Mouse (Mus musculus): ENCODE measurements at regions not wholly inside any gene's neighbourhood (a gene's known extent, or its start where the extent isn't known, plus 50 kb on each side); places are given as distances from the start of the nearest gene placed in this dataset.

DNA sequence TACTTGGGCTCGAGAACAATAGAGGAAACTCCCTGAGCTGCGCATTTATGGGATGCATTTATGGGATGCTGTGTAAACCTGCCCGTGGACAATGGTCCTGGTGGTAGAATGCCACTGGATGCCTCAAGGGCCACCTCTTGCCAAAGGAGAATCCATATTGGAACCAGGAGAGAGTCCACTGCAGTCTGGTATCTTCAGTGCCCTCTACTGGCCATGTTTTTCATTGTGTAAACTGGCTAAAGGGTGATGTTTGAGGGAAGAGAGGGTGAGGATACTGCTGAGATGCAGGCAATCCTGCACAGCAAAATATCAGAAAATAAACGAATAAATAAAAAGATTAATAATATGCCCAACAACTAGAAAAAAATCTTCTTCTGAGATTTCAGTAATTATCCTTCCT is 333.5 kb downstream of the Gm826 start:
- DNase-seq (ENCODE audit: low spot score) (no peak), ATAC-seq (replicated peaks; ENCODE audit: low FRiP score) (0 out of 2 replicates have a peak, but pooled peaks have one; percentile 46)
- Histone ChIP-seq H3K27me3 (ENCODE audit: control insufficient read depth, insufficient read depth, low read length) (no peaks in the 10 kb centered on the region), H3K9ac (ENCODE audit: low read length) (no peak overlapping the region), H3K4me1 (replicated peaks; ENCODE audit: control insufficient read depth, insufficient read depth, low read length) (no peaks in the 10 kb centered on the region), H3K4me3 (ENCODE audit: low read depth, low read length) (no peak overlapping the region), H3K9me3 (ENCODE audit: control insufficient read depth, low read length) (no peaks in the 10 kb centered on the region), H3K36me3 (ENCODE audit: control insufficient read depth, insufficient read depth, low read length) (no peaks in the 10 kb centered on the region), H3K27ac (ENCODE audit: low read depth, low read length) (no peak overlapping the region), H3K4me2 (ENCODE audit: low read depth, low read length, severe bottlenecking) (no peak overlapping the region)
- WGBS, result 71% methylated on average over 4 of the region's 4 CpGs

DNA sequence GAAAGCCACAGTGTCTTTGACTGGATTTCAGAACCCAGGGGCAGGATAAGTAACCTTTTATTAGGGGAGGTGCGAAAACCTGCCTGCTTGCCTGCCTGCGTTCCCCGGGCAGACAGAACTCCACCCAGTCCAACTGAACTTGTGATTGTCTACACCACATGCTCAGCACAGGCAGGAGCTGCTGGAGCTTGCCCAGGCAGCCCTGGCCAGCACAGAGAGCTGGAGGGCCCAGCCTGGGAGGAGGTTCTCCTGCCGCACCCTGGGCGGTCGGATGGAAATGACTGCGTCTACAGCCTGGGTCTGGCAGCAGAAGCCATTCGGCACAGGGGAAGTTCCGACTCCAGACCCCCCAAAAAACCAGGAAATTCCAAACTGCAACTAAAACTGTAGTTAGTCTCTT is 336.6 kb downstream of the Gm826 start:
- Histone ChIP-seq H3K9me3 (ENCODE audit: control insufficient read depth, low read length) (no peaks in the 10 kb centered on the region), H3K36me3 (ENCODE audit: control insufficient read depth, insufficient read depth, low read length) (no peaks in the 10 kb centered on the region), H3K27me3 (ENCODE audit: control insufficient read depth, insufficient read depth, low read length) (no peaks in the 10 kb centered on the region), H3K4me1 (replicated peaks; ENCODE audit: control insufficient read depth, insufficient read depth, low read length) (no peaks in the 10 kb centered on the region), H3K4me3 (ENCODE audit: low read depth, low read length) (no peak overlapping the region), H3K9ac (ENCODE audit: low read length) (no peak overlapping the region), H3K4me2 (ENCODE audit: low read depth, low read length, severe bottlenecking) (no peak overlapping the region), H3K27ac (ENCODE audit: low read depth, low read length) (no peak overlapping the region)
- DNase-seq (ENCODE audit: low spot score), result no peak
- WGBS, result 91% methylated on average over 9 of the region's 9 CpGs
- ATAC-seq (replicated peaks; ENCODE audit: low FRiP score), result no peak

- no peak for ATAC-seq (replicated peaks; ENCODE audit: low FRiP score)
- Histone ChIP-seq H3K36me3 (ENCODE audit: control insufficient read depth, insufficient read depth, low read length) (no peaks in the 10 kb centered on the region), H3K27ac (ENCODE audit: low read depth, low read length) (no peak overlapping the region), H3K9me3 (ENCODE audit: control insufficient read depth, low read length) (no peaks in the 10 kb centered on the region), H3K4me1 (replicated peaks; ENCODE audit: control insufficient read depth, insufficient read depth, low read length) (no peaks in the 10 kb centered on the region), H3K4me2 (ENCODE audit: low read depth, low read length, severe bottlenecking) (no peak overlapping the region), H3K9ac (ENCODE audit: low read length) (no peak overlapping the region), H3K4me3 (ENCODE audit: low read depth, low read length) (no peak overlapping the region), H3K27me3 (ENCODE audit: control insufficient read depth, insufficient read depth, low read length) (no peaks in the 10 kb centered on the region)
- no peak for DNase-seq (ENCODE audit: low spot score)
- 78% methylated on average over 3 of the region's 3 CpGs for WGBS
Observed at GRCm38 (mm10) chr2:159994490-159994889, 339.5 kb downstream of the Gm826 start.

- no peak for DNase-seq (ENCODE audit: low spot score)
- ATAC-seq (replicated peaks; ENCODE audit: low FRiP score), result no peak
- Histone ChIP-seq H3K4me1 (replicated peaks; ENCODE audit: control insufficient read depth, insufficient read depth, low read length) (no peaks in the 10 kb centered on the region), H3K4me3 (ENCODE audit: low read depth, low read length) (no peak overlapping the region), H3K27me3 (ENCODE audit: control insufficient read depth, insufficient read depth, low read length) (no peaks in the 10 kb centered on the region), H3K36me3 (ENCODE audit: control insufficient read depth, insufficient read depth, low read length) (no peaks in the 10 kb centered on the region), H3K27ac (ENCODE audit: low read depth, low read length) (no peak overlapping the region), H3K9me3 (ENCODE audit: control insufficient read depth, low read length) (no peaks in the 10 kb centered on the region), H3K9ac (ENCODE audit: low read length) (no peak overlapping the region), H3K4me2 (ENCODE audit: low read depth, low read length, severe bottlenecking) (no peak overlapping the region)
- WGBS, result 85% methylated on average over 7 of the region's 7 CpGs
Observed at GRCm38 (mm10) chr2:159986719-159987118, 347.2 kb downstream of the Gm826 start.

GRCm38 (mm10) chr2:159981694-159982093 is 352.3 kb downstream of the Gm826 start:
- Histone ChIP-seq H3K9me3 (ENCODE audit: control insufficient read depth, low read length) (no peaks in the 10 kb centered on the region), H3K4me3 (ENCODE audit: low read depth, low read length) (no peak overlapping the region), H3K36me3 (ENCODE audit: control insufficient read depth, insufficient read depth, low read length) (no peaks in the 10 kb centered on the region), H3K4me2 (ENCODE audit: low read depth, low read length, severe bottlenecking) (no peak overlapping the region), H3K4me1 (replicated peaks; ENCODE audit: control insufficient read depth, insufficient read depth, low read length) (no peaks in the 10 kb centered on the region), H3K27me3 (ENCODE audit: control insufficient read depth, insufficient read depth, low read length) (no peaks in the 10 kb centered on the region), H3K27ac (ENCODE audit: low read depth, low read length) (no peak overlapping the region), H3K9ac (ENCODE audit: low read length) (no peak overlapping the region)
- WGBS, result 91% methylated on average over 3 of the region's 3 CpGs
- DNase-seq (ENCODE audit: low spot score) (no peak), ATAC-seq (replicated peaks; ENCODE audit: low FRiP score) (no peak)

GRCm38 (mm10) chr2:159950369-159950768 is 383.6 kb downstream of the Gm826 start:
- DNase-seq (ENCODE audit: low spot score) (no peak), ATAC-seq (replicated peaks; ENCODE audit: low FRiP score) (no peak)
- 71% methylated on average over 1 of the region's 1 CpGs for WGBS
- Histone ChIP-seq H3K27me3 (ENCODE audit: control insufficient read depth, insufficient read depth, low read length) (no peaks in the 10 kb centered on the region), H3K4me3 (ENCODE audit: low read depth, low read length) (no peak overlapping the region), H3K27ac (ENCODE audit: low read depth, low read length) (no peak overlapping the region), H3K9ac (ENCODE audit: low read length) (no peak overlapping the region), H3K4me2 (ENCODE audit: low read depth, low read length, severe bottlenecking) (no peak overlapping the region), H3K9me3 (ENCODE audit: control insufficient read depth, low read length) (no peaks in the 10 kb centered on the region), H3K4me1 (replicated peaks; ENCODE audit: control insufficient read depth, insufficient read depth, low read length) (no peaks in the 10 kb centered on the region), H3K36me3 (ENCODE audit: control insufficient read depth, insufficient read depth, low read length) (no peaks in the 10 kb centered on the region)

GRCm38 (mm10) chr2:159949046-159949445 is 384.9 kb downstream of the Gm826 start:
- no peaks in the 10 kb centered on the region for H3K4me1 ChIP-seq (replicated peaks; ENCODE audit: control insufficient read depth, insufficient read depth, low read length)
- no peak overlapping the region for H3K4me2 ChIP-seq (ENCODE audit: low read depth, low read length, severe bottlenecking)
- no peaks in the 10 kb centered on the region for H3K36me3 ChIP-seq (ENCODE audit: control insufficient read depth, insufficient read depth, low read length)
- H3K9me3 ChIP-seq (ENCODE audit: control insufficient read depth, low read length), result no peaks in the 10 kb centered on the region
- 91% methylated on average over 4 of the region's 4 CpGs for WGBS
- no peaks in the 10 kb centered on the region for H3K27me3 ChIP-seq (ENCODE audit: control insufficient read depth, insufficient read depth, low read length)
- H3K9ac ChIP-seq (ENCODE audit: low read length), result no peak overlapping the region
- no peak overlapping the region for H3K27ac ChIP-seq (ENCODE audit: low read depth, low read length)
- no peak overlapping the region for H3K4me3 ChIP-seq (ENCODE audit: low read depth, low read length)
- DNase-seq (ENCODE audit: low spot score) (no peak), ATAC-seq (replicated peaks; ENCODE audit: low FRiP score) (no peak)

DNA sequence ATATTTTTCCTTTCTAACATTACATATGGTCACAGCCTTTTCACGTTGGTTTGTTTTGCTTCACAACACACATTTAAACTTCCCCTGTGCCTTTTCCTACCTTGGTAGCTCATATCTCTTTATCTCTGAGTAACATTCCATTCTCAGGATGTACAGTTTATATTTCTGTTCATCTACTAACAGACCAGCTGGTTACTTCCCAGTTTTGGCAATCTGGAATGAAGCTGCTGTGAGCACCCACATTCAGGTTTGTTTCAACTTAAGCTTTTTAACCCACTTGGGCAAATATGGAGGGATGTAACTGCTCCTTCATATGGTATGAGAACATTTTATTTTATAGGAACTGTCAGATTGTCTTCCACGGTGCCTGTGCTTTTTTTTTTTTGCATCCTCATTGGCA is 403.2 kb downstream of the Gm826 start:
- H3K4me3 ChIP-seq (ENCODE audit: low read depth, low read length), result no peak overlapping the region
- no peak overlapping the region for H3K9ac ChIP-seq (ENCODE audit: low read length)
- no peaks in the 10 kb centered on the region for H3K9me3 ChIP-seq (ENCODE audit: control insufficient read depth, low read length)
- no peaks in the 10 kb centered on the region for H3K4me1 ChIP-seq (replicated peaks; ENCODE audit: control insufficient read depth, insufficient read depth, low read length)
- DNase-seq (ENCODE audit: low spot score), result no peak
- no peak overlapping the region for H3K4me2 ChIP-seq (ENCODE audit: low read depth, low read length, severe bottlenecking)
- WGBS, result 90% methylated on average over 2 of the region's 2 CpGs
- H3K27ac ChIP-seq (ENCODE audit: low read depth, low read length), result no peak overlapping the region
- ATAC-seq (replicated peaks; ENCODE audit: low FRiP score), result no peak
- H3K36me3 ChIP-seq (ENCODE audit: control insufficient read depth, insufficient read depth, low read length), result no peaks in the 10 kb centered on the region
- no peaks in the 10 kb centered on the region for H3K27me3 ChIP-seq (ENCODE audit: control insufficient read depth, insufficient read depth, low read length)

GRCm38 (mm10) chr2:159889701-159890100 is 444.3 kb downstream of the Gm826 start:
- no peaks in the 10 kb centered on the region for H3K27me3 ChIP-seq (ENCODE audit: control insufficient read depth, insufficient read depth, low read length)
- ATAC-seq (replicated peaks; ENCODE audit: low FRiP score) (no peak), DNase-seq (ENCODE audit: low spot score) (no peak)
- H3K27ac ChIP-seq (ENCODE audit: low read depth, low read length), result no peak overlapping the region
- H3K36me3 ChIP-seq (ENCODE audit: control insufficient read depth, insufficient read depth, low read length), result no peaks in the 10 kb centered on the region
- H3K4me1 ChIP-seq (replicated peaks; ENCODE audit: control insufficient read depth, insufficient read depth, low read length), result no peaks in the 10 kb centered on the region
- no peak overlapping the region for H3K4me3 ChIP-seq (ENCODE audit: low read depth, low read length)
- H3K9ac ChIP-seq (ENCODE audit: low read length), result no peak overlapping the region
- H3K9me3 ChIP-seq (ENCODE audit: control insufficient read depth, low read length), result no peaks in the 10 kb centered on the region
- H3K4me2 ChIP-seq (ENCODE audit: low read depth, low read length, severe bottlenecking), result no peak overlapping the region
- WGBS, result 87% methylated on average over 2 of the region's 2 CpGs

Measured in forebrain, embryonic 11.5 days (tissue).